Mouse (Mus musculus): ENCODE measurements around the gene Gnao1.

- TF ChIP-seq CTCF (IDR thresholded peaks at IDR 0.05; ENCODE audit: extremely low read depth, insufficient read depth, low read length) (no peak), POLR2A (IDR thresholded peaks at IDR 0.05; ENCODE audit: extremely low read depth, insufficient read depth, low read length) (0 out of 2 replicates have a peak, but pooled peaks have one; percentile 11)
These were observed 163.4 kb downstream of the Gnao1 start for GRCm38 (mm10) chr8:93972971-93973734.

Data from cortical plate, adult 2 months (tissue).